Mouse (Mus musculus) heart, embryonic 13.5 days (tissue): ENCODE measurements around the gene Slc29a1. TPM values are rescaled to one million over a fixed set of nuclear protein-coding genes. Genes with fewer than 3 reads are reported as not detected.
A peak's percentile ranks its signal among the peaks of the same experiment; 100 is the strongest.

ENCODE experiments used
- ATAC-seq: fragments of 200-750 bp; cut with Nextera tagmentation; 2 replicates; pipeline ENCODE4 v1.8.0; 2017; ENCODE audit warnings: moderate TSS enrichment; ENCODE audit not compliant: insufficient number of reproducible peaks, low FRiP score, low TSS enrichment; ENCODE audit errors: extremely low read depth
- H3K27ac ChIP-seq: fragments of 300-500 bp; sonication (generic); replicated peaks from 2 replicates; pipeline ENCODE4 v1.5.1; 2015; ENCODE audit warnings: moderate library complexity, mild to moderate bottlenecking, inconsistent platforms
- H3K27me3 ChIP-seq: fragments of 300-500 bp; sonication (generic); replicated peaks from 2 replicates; pipeline ENCODE4 v1.6.1; 2015; ENCODE audit warnings: mild to moderate bottlenecking, inconsistent platforms
- H3K36me3 ChIP-seq: fragments of 300-500 bp; sonication (generic); 2 replicates; pipeline ENCODE4 v1.6.1; 2015; ENCODE audit warnings: mild to moderate bottlenecking, inconsistent platforms
- H3K4me1 ChIP-seq: fragments of 300-500 bp; sonication (generic); 2 replicates; pipeline ENCODE4 v1.6.1; 2015; ENCODE audit warnings: inconsistent platforms
- H3K4me2 ChIP-seq: fragments of 300-500 bp; sonication (generic); 2 replicates; pipeline ENCODE4 v1.6.1; 2015; ENCODE audit warnings: inconsistent platforms, mild to moderate bottlenecking, moderate library complexity
- H3K4me3 ChIP-seq: fragments of 300-500 bp; sonication (generic); 2 replicates; pipeline ENCODE4 v1.5.1; 2015; ENCODE audit warnings: moderate library complexity, mild to moderate bottlenecking, inconsistent platforms
- H3K9ac ChIP-seq: fragments of 300-500 bp; sonication (generic); 2 replicates; pipeline ENCODE4 v1.6.1; 2015; ENCODE audit warnings: inconsistent platforms, mild to moderate bottlenecking, moderate library complexity
- H3K9me3 ChIP-seq: fragments of 300-500 bp; sonication (generic); 2 replicates; pipeline ENCODE4 v1.6.1; 2016; ENCODE audit warnings: inconsistent platforms
- WGBS: fragments of 180-500 bp; shearing (Covaris S2); methylation state at CpG from one replicate; pipeline ENCODE4 v1.1.7; 2015; ENCODE audit warnings: mixed read lengths; 5-methylcytosine and 5-hydroxymethylcytosine counted together
- polyA plus RNA-seq: library from polyadenylated mRNA; unstranded; fragments of >200 nt; fragmentation: Nextera tagmentation; extraction: Ambion mirVana; gene quantifications from 2 replicates; pipeline ENCODE4 v1.2.1, GENCODE M21; 2015

Gene Slc29a1
- polyA plus RNA-seq, 1 experiment from 2014 or later: 68.8 TPM

- no peak for ATAC-seq
- Histone ChIP-seq H3K27me3 (no peaks in the 10 kb centered on the region), H3K36me3 (no peaks in the 10 kb centered on the region), H3K9ac (no peak overlapping the region), H3K4me2 (no peak overlapping the region), H3K27ac (no peak overlapping the region), H3K4me1 (peaks cover 15% of the 10 kb centered on the region), H3K9me3 (no peaks in the 10 kb centered on the region), H3K4me3 (no peak overlapping the region)
- 81% methylated on average over 4 of the region's 4 CpGs for WGBS
Measured at GRCm38 (mm10) chr17:45608396-45608795, 9.0 kb upstream of the Slc29a1 start.

GRCm38 (mm10) chr17:45606992-45607879, 7.8 kb upstream of the Slc29a1 start:
- peaks cover 2% of the 10 kb centered on the region; the same call in 1 of the 2 replicates for H3K27me3 ChIP-seq
- no peak overlapping the region for H3K4me3 ChIP-seq
- H3K36me3 ChIP-seq: no peaks in the 10 kb centered on the region
- no peak overlapping the region for H3K4me2 ChIP-seq
- H3K9ac ChIP-seq: no peak overlapping the region
- H3K9me3 ChIP-seq: no peaks in the 10 kb centered on the region
- H3K4me1 ChIP-seq: peaks cover 17% of the 10 kb centered on the region
- no peak overlapping the region for H3K27ac ChIP-seq
- WGBS: 77% methylated on average over 15 of the region's 15 CpGs
- ATAC-seq: no peak

GRCm38 (mm10) chr17:45602984-45603383, 3.6 kb upstream of the Slc29a1 start:
- no peak overlapping the region for H3K4me2 ChIP-seq
- H3K9ac ChIP-seq: no peak overlapping the region
- no peaks in the 10 kb centered on the region for H3K9me3 ChIP-seq
- H3K4me3 ChIP-seq: no peak overlapping the region
- WGBS: 87% methylated on average over 3 of the region's 3 CpGs
- no peak overlapping the region for H3K27ac ChIP-seq
- H3K27me3 ChIP-seq: peaks cover 20% of the 10 kb centered on the region
- no peak for ATAC-seq
- peaks cover 35% of the 10 kb centered on the region for H3K4me1 ChIP-seq
- H3K36me3 ChIP-seq: no peaks in the 10 kb centered on the region

- ATAC-seq: no peak
Measured at GRCm38 (mm10) chr17:45601877-45602304, 2.5 kb upstream of the Slc29a1 start, which contains the start of gene Mymx. Gene Mymx, minus strand, starts transcription at chr17:45602102.

GRCm38 (mm10) chr17:45601325-45601724, 1.9 kb upstream of the Slc29a1 start:
- peak overlapping the region; percentile 67 for H3K9ac ChIP-seq
- no peaks in the 10 kb centered on the region for H3K36me3 ChIP-seq
- peak overlapping the region; percentile 55 for H3K4me2 ChIP-seq
- ATAC-seq: no peak
- peak overlapping the region; percentile 9; the same call in 1 of the 2 replicates for H3K4me3 ChIP-seq
- WGBS: 7% methylated on average over 22 of the region's 22 CpGs
- H3K9me3 ChIP-seq: no peaks in the 10 kb centered on the region
- H3K27me3 ChIP-seq: peaks cover 20% of the 10 kb centered on the region
- peaks cover 45% of the 10 kb centered on the region for H3K4me1 ChIP-seq
- no peak overlapping the region; the same call in 1 of the 2 replicates for H3K27ac ChIP-seq

More at GRCm38 (mm10) chr17:45601877-45602304, 2.5 kb upstream of the Slc29a1 start, which contains the start of gene Mymx:
- 40% methylated on average over 6 of the region's 6 CpGs for WGBS
- H3K4me3 ChIP-seq: peak within 1 kb of the TSS; percentile 9; the same call in 1 of the 2 replicates
- peak within 1 kb of the TSS; percentile 55 for H3K4me2 ChIP-seq
- peaks cover 20% of the 10 kb centered on the region for H3K27me3 ChIP-seq
- H3K27ac ChIP-seq: no peak within 1 kb of the TSS; the same call in 1 of the 2 replicates
- H3K9ac ChIP-seq: peak within 1 kb of the TSS; percentile 67
- peaks cover 39% of the 10 kb centered on the region for H3K4me1 ChIP-seq
- no peaks in the 10 kb centered on the region for H3K9me3 ChIP-seq
- H3K36me3 ChIP-seq: no peaks in the 10 kb centered on the region

- Histone ChIP-seq H3K4me2 (no peak overlapping the region), H3K36me3 (no peaks in the 10 kb centered on the region), H3K27ac (no peak overlapping the region), H3K4me1 (peaks cover 54% of the 10 kb centered on the region), H3K9ac (no peak overlapping the region), H3K27me3 (peaks cover 20% of the 10 kb centered on the region), H3K4me3 (no peak overlapping the region), H3K9me3 (no peaks in the 10 kb centered on the region)
- WGBS: 61% methylated on average over 8 of the region's 8 CpGs
- no peak for ATAC-seq
Measured at GRCm38 (mm10) chr17:45600267-45600666, 861 bp upstream of the Slc29a1 start.

- Histone ChIP-seq H3K36me3 (no peaks in the 10 kb centered on the region), H3K9me3 (no peaks in the 10 kb centered on the region), H3K9ac (peak overlapping the region; percentile 81; the same call in 1 of the 2 replicates), H3K27ac (no peak overlapping the region), H3K4me1 (peaks cover 67% of the 10 kb centered on the region), H3K4me2 (peak overlapping the region; percentile 80), H3K27me3 (peaks cover 26% of the 10 kb centered on the region), H3K4me3 (peak overlapping the region; percentile 54)
- WGBS: 47% methylated on average over 3 of the region's 3 CpGs
- no peak for ATAC-seq
Measured at GRCm38 (mm10) chr17:45598891-45599290, 515 bp downstream of the Slc29a1 start.

- ATAC-seq: no peak
Measured at GRCm38 (mm10) chr17:45598376-45598775, 1.0 kb downstream of the Slc29a1 start.

GRCm38 (mm10) chr17:45597787-45598186, 1.6 kb downstream of the Slc29a1 start:
- H3K9me3 ChIP-seq: no peaks in the 10 kb centered on the region
- H3K9ac ChIP-seq: no peak overlapping the region
- no peak overlapping the region for H3K4me2 ChIP-seq
- H3K27me3 ChIP-seq: peaks cover 26% of the 10 kb centered on the region
- WGBS: 46% methylated on average over 3 of the region's 3 CpGs
- H3K27ac ChIP-seq: no peak overlapping the region
- peaks cover 78% of the 10 kb centered on the region for H3K4me1 ChIP-seq
- ATAC-seq: no peak
- no peak overlapping the region for H3K4me3 ChIP-seq
- no peaks in the 10 kb centered on the region for H3K36me3 ChIP-seq

More at GRCm38 (mm10) chr17:45598376-45598775, 1.0 kb downstream of the Slc29a1 start:
- Histone ChIP-seq H3K36me3 (no peaks in the 10 kb centered on the region), H3K4me2 (no peak overlapping the region), H3K9me3 (no peaks in the 10 kb centered on the region), H3K27ac (no peak overlapping the region), H3K27me3 (peaks cover 26% of the 10 kb centered on the region), H3K9ac (no peak overlapping the region), H3K4me3 (no peak overlapping the region), H3K4me1 (peaks cover 73% of the 10 kb centered on the region)
- WGBS: 89% methylated on average over 2 of the region's 2 CpGs

- 32% methylated on average over 11 of the region's 11 CpGs for WGBS
- Histone ChIP-seq H3K4me3 (no peak overlapping the region), H3K9ac (peak overlapping the region; percentile 87; the same call in 1 of the 2 replicates), H3K9me3 (no peaks in the 10 kb centered on the region), H3K4me1 (peaks cover 82% of the 10 kb centered on the region), H3K4me2 (peak overlapping the region; percentile 9; the same call in 1 of the 2 replicates), H3K36me3 (no peaks in the 10 kb centered on the region), H3K27me3 (peaks cover 20% of the 10 kb centered on the region), H3K27ac (peak overlapping the region; percentile 74)
- ATAC-seq: no peak
Measured at GRCm38 (mm10) chr17:45596631-45597396, 2.6 kb downstream of the Slc29a1 start.
